Mouse (Mus musculus) liver, adult 2 months (tissue): Measurements from ENCODE around the gene L3mbtl4.

Experiments used
- CTCF ChIP-seq: fragments of 200-500 bp; IDR thresholded peaks from 2 replicates; pipeline ENCODE4 v1.5.1; 2011; ENCODE audit warnings: low read depth, low read length, control low read depth
- POLR2A ChIP-seq: fragments of 200-500 bp; IDR thresholded peaks from 2 replicates; pipeline ENCODE4 v1.6.1; 2011; ENCODE audit warnings: low read length, control low read depth; ENCODE audit not compliant: insufficient read depth; ENCODE audit errors: extremely low read depth

- TF ChIP-seq CTCF, result no peak
- TF ChIP-seq POLR2A, result no peak
Observed at GRCm38 (mm10) chr17:68240171-68240570, 33.4 kb upstream of the L3mbtl4 start.
